Mouse (Mus musculus) T-helper 1 cell (primary cell): ENCODE measurements around the gene Ap1s3.

ENCODE experiments used
- in situ Hi-C: fragments of 300-600 bp; cut with MboI, MseI; formaldehyde crosslinking; loops from one replicate; pipeline ENCODE4 v1.15.1; 2025; ENCODE audit warnings: high pct_unique_total_duplicates

Gene Ap1s3

GRCm38 (mm10) chr1:79598385-79599178 lies 73.2 kb downstream of the Ap1s3 start:
- in situ Hi-C loops, result no loop called here

DNA sequence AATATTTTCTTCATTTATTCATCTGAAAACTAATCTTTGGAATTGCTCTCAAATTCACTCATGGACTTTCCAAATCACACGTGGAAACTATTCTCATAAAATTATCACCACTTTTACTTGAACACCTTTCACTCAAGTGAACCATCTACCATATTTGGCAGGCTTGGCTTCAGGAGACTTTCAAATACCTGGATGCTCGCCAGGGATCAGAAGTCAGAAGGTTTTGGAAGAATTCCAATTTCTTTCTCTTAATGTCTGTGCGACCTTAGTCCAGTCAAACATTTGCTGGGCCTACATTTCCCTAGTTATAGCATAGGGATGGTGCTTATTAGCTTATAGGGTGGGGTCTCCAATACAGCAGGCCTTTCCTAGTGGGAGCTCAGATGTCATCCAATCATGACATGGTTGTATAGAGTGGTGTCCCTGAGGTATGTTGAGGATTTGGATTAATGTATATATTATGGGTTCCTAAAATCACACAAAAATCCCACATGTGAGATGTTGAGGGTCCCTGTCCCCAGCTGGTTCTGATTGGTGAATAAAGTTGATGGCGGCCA lies 79.0 kb downstream of the Ap1s3 start:
- in situ Hi-C loops, result no loop called here

DNA sequence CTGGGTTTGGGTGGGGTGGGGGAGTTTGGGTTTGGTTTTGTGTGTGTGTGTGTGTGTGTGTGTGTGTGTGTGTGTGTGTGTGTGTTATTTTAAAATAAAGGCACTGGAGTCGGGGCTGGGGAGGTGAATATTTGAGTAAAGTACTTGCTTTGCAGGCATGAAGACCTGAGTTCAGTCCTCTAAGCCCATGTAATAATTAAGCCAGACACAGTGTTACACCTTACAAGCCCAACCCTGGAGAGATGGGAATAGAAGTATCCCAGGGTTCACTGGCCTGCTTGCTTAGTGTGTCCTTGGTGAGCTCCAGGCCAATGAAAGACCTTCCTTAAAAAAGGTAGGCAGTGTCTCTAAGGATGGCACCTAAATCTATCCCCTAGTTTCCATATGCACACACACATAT lies 80.7 kb downstream of the Ap1s3 start:
- in situ Hi-C loops, result no loop called here

DNA sequence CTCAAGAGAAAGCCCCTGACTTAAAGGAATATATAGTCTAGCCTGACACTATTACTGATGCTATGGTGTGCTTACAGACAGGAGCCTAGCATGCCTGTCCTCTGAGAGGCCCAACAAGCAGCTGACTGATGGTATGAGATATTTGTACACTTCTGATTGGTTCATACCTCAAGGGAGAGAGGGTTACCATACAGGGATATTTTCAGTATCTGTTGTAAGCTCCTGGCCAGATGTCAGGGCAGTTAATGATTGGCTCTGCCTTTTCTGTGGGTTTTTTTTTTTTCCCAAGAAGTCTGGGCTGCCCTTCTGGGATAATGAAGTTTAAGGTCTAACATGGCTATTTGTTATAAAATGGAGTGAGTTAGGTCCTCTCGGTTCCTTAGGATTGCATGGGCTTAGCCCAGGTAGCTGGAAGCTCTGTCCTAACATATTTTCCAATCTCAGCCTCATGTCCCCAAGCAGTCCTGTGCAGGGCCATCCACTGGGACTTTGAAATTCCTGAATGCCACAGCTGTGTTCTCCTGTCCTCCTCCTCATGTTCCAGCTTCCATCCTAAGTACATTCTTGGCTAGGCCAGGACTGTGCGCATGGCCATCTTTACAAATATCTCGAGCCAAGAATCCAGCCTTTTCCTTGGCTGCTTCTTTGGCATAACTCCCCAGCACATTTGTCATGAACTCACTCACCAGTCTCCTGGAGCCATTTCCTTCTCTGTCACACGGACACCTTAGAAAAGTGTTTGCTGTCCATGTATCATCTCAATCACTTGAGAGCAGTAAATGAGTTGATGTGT lies 81.6 kb downstream of the Ap1s3 start:
- in situ Hi-C loops, result no loop called here

DNA sequence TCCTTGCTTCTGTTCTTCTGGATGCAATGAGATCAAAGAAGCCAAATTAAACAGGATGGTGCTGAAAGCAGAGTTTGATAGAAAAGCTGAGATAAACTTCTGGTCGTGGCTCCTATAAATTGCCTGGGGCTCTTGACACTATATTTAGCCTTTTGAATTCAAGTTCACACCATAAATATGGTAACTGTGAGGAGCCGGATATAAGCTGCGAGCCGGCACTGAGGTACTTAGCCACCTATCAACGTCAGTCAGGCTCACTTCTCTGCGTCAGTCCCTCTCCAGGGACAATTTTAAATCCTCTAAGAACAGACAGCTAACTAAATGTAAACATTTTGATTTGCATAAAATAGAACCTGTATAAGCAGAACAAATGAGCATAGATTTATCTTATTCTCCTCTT lies 82.3 kb downstream of the Ap1s3 start:
- in situ Hi-C loops, result no loop called here

- in situ Hi-C loops, result loop anchor here (5.0 kb wide), 1 partner anchor 34 kb away; no protein-coding TSS in a partner anchor
These were observed 90.6 kb downstream of the Ap1s3 start for GRCm38 (mm10) chr1:79581136-79581679.

GRCm38 (mm10) chr1:79577357-79577756 lies 94.4 kb downstream of the Ap1s3 start:
- in situ Hi-C loops, result loop anchor here (10.0 kb wide), 1 partner anchor 1717 kb away; no protein-coding TSS in a partner anchor

DNA sequence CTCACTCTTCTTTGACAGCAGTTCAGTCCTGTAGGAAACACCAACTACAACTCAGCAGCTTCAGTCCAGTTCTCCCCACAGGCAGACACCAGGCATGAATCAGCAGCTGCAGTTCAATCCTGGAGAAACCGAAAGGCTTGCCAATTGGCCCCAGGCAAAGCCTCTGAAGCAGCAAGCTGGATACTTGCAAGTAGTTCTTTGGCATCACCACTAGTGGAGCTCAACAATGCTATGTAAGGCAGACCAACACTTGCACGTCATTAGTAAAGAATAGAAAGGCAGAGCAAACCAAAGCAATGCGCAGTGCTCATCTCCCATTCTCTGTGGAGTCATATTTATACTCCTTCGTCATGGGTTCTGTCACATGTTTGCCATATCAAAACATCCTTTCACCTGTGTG lies 99.9 kb downstream of the Ap1s3 start:
- in situ Hi-C loops, result loop anchor here (10.0 kb wide), 1 partner anchor 1723 kb away; no protein-coding TSS in a partner anchor

DNA sequence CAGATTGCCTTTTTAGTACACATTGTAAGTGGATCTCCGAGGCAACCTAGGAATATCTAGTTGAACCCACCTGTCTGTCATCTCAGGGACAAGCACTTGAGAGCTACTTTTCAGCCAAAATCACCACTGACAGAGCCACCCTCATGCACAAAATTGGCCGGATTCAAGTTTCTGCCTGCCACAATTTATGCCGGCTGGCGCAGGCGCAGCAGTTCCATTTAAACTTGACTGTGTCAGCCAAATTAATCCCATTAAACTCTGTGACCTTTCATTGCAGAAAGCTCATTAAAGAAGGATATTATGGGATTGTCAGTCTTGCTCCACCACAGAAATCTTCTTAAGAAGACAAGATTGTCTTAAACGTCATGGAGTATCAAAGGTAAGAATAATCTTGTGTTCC lies 100.6 kb downstream of the Ap1s3 start:
- in situ Hi-C loops, result loop anchor here (10.0 kb wide), 1 partner anchor 1724 kb away; no protein-coding TSS in a partner anchor

DNA sequence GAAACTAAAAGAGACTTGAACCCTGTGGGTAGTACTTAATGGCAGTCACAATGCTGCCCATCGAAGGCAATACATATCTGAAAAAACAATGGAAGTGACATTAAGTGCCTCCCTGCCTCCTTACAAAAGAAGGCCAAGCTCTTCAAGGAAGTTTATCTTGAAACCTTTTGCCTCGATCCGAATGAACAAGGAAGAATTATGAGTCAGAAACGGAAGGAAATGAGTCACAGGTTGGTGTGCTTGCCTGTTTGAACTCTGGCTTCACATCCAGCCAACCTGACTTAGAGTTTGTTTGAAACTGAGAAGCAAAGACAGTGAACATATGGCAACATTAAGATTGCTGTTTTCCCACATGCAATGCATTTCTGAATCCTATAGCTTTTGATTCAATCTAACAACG lies 110.6 kb downstream of the Ap1s3 start:
- in situ Hi-C loops, result no loop called here
